Mouse (Mus musculus): ENCODE measurements around the gene Prok1. TPM values are rescaled to one million over a fixed set of nuclear protein-coding genes. Genes with fewer than 3 reads are reported as not detected.

The Prok1 gene
- polyA plus RNA-seq (2012; fragmentation: generic; extraction: Trizol) = 0.05 TPM

DNA sequence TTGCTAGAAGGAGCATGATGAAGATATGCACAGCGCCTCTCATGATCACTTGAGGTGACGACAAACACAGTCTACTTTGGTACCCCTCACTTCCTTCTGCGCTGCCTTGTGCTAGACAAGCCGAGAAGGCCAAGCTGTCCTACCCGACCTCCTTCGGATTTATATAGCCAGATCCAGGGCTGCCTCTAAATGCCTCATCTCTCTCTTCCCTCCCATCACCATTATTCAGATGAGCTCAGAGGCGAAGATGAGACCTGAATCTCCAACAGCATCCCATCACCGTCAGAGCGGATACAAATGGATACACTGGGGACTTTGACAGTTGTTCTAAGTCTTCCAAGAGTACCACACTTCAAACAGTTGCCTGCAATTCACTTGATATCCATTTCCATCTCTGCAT is at the start of gene Prok1:
TSS of gene Prok1 (minus strand) at position 101 of the 400 bp plus-strand sequence.
- H3K4me3 ChIP-seq = no peak within 1 kb of the TSS
- H3K79me2 ChIP-seq (ENCODE audit: control insufficient read depth, insufficient read depth) = no peaks in the 10 kb centered on the region
- no peaks in the 10 kb centered on the region for H3K27me3 ChIP-seq (ENCODE audit: control insufficient read depth, insufficient read depth, insufficient read length)
- TF ChIP-seq POLR2A (IDR thresholded peaks at IDR 0.05; ENCODE audit: insufficient read length, low read depth) (no peak), MYOD1 (IDR thresholded peaks at IDR 0.05; ENCODE audit: control insufficient read depth in 1 of 3, insufficient read length in 2 of 3, low read depth in 2 of 3) (no peak), POLR2AphosphoS2 (IDR thresholded peaks at IDR 0.05; ENCODE audit: insufficient read length, low read depth) (no peak), TCF12 (IDR thresholded peaks at IDR 0.05; ENCODE audit: insufficient read depth, poor library complexity, severe bottlenecking) (no peak), USF1 (IDR thresholded peaks at IDR 0.05; ENCODE audit: low read depth) (no peak), MYOG (IDR thresholded peaks at IDR 0.05; ENCODE audit: control insufficient read depth in 1 of 3, insufficient read depth in 1 of 3, insufficient read length in 2 of 3, low read depth in 2 of 3) (no peak)
- H3K4me2 ChIP-seq (ENCODE audit: low read depth) = no peak within 1 kb of the TSS
- H3K36me3 ChIP-seq (ENCODE audit: control insufficient read depth, insufficient read depth) = no peaks in the 10 kb centered on the region
- H3ac ChIP-seq (ENCODE audit: control insufficient read depth, insufficient read length) = no peak within 1 kb of the TSS

GRCm38 (mm10) chr3:107287346-107287745 is 47.8 kb upstream of the Prok1 start:
- peaks cover 25% of the 10 kb centered on the region for H3K36me3 ChIP-seq (ENCODE audit: control insufficient read depth, insufficient read depth)
- H3K4me2 ChIP-seq (ENCODE audit: low read depth) = no peak overlapping the region
- no peak overlapping the region for H3ac ChIP-seq (ENCODE audit: control insufficient read depth, insufficient read length)
- H3K27me3 ChIP-seq (ENCODE audit: control insufficient read depth, insufficient read depth, insufficient read length) = no peaks in the 10 kb centered on the region
- no peak overlapping the region for H3K4me3 ChIP-seq
- no peaks in the 10 kb centered on the region for H3K79me2 ChIP-seq (ENCODE audit: control insufficient read depth, insufficient read depth)
- TF ChIP-seq REST (IDR thresholded peaks at IDR 0.05; ENCODE audit: insufficient read depth, insufficient read length) (no peak), POLR2AphosphoS2 (IDR thresholded peaks at IDR 0.05; ENCODE audit: insufficient read length, low read depth) (no peak), E2F4 (IDR thresholded peaks at IDR 0.05; ENCODE audit: insufficient read depth) (no peak), CEBPB (IDR thresholded peaks at IDR 0.05; ENCODE audit: insufficient read depth, poor library complexity, severe bottlenecking) (no peak), POLR2A (IDR thresholded peaks at IDR 0.05; ENCODE audit: insufficient read length, low read depth) (no peak), MYOD1 (IDR thresholded peaks at IDR 0.05; ENCODE audit: control insufficient read depth in 1 of 3, insufficient read length in 2 of 3, low read depth in 2 of 3) (no peak), MAX (IDR thresholded peaks at IDR 0.05; ENCODE audit: low read depth) (no peak), SRF (IDR thresholded peaks at IDR 0.05; ENCODE audit: control insufficient read depth, insufficient read length, low read depth) (no peak), MYOG (IDR thresholded peaks at IDR 0.05; ENCODE audit: control insufficient read depth in 1 of 3, insufficient read depth in 1 of 3, insufficient read length in 2 of 3, low read depth in 2 of 3) (no peak), USF1 (IDR thresholded peaks at IDR 0.05; ENCODE audit: low read depth) (no peak), TCF3 (IDR thresholded peaks at IDR 0.05; ENCODE audit: insufficient read length, low read depth) (no peak), TCF12 (IDR thresholded peaks at IDR 0.05; ENCODE audit: insufficient read depth, poor library complexity, severe bottlenecking) (no peak)

DNA sequence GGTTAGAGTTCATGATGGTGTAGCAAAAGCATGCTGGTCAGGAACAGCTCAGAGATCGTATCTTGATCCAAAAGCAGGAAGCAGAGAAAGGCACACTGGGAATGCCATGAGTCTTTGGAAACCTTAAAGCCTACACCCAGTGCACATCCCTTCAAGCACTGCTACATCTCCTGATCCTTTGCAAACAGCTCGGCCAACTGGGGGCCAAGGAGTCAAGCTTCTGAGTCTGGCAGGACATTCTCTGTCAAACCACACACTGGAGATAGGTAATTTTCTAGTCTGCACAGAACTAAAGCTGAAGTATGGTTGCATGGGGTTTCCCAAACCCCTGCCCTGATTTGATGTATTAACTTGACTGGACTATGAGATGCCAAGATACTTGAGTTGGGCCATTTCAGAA is 46.6 kb upstream of the Prok1 start:
- Histone ChIP-seq H3K4me3 (no peak overlapping the region), H3K36me3 (ENCODE audit: control insufficient read depth, insufficient read depth) (peaks cover 25% of the 10 kb centered on the region), H3K27me3 (ENCODE audit: control insufficient read depth, insufficient read depth, insufficient read length) (no peaks in the 10 kb centered on the region), H3K4me2 (ENCODE audit: low read depth) (no peak overlapping the region), H3ac (ENCODE audit: control insufficient read depth, insufficient read length) (no peak overlapping the region), H3K79me2 (ENCODE audit: control insufficient read depth, insufficient read depth) (no peaks in the 10 kb centered on the region)
- TF ChIP-seq TCF3 (IDR thresholded peaks at IDR 0.05; ENCODE audit: insufficient read length, low read depth) (no peak), E2F4 (IDR thresholded peaks at IDR 0.05; ENCODE audit: insufficient read depth) (no peak), REST (IDR thresholded peaks at IDR 0.05; ENCODE audit: insufficient read depth, insufficient read length) (no peak), POLR2A (IDR thresholded peaks at IDR 0.05; ENCODE audit: insufficient read length, low read depth) (no peak), SRF (IDR thresholded peaks at IDR 0.05; ENCODE audit: control insufficient read depth, insufficient read length, low read depth) (no peak), CEBPB (IDR thresholded peaks at IDR 0.05; ENCODE audit: insufficient read depth, poor library complexity, severe bottlenecking) (no peak)

- Histone ChIP-seq H3K79me2 (ENCODE audit: control insufficient read depth, insufficient read depth) (peaks cover 12% of the 10 kb centered on the region), H3ac (ENCODE audit: control insufficient read depth, insufficient read length) (peak within 1 kb of the TSS; percentile 60), H3K27me3 (ENCODE audit: control insufficient read depth, insufficient read depth, insufficient read length) (no peaks in the 10 kb centered on the region), H3K4me3 (peak within 1 kb of the TSS; percentile 59), H3K4me2 (ENCODE audit: low read depth) (peak within 1 kb of the TSS; percentile 96), H3K36me3 (ENCODE audit: control insufficient read depth, insufficient read depth) (peaks cover 8% of the 10 kb centered on the region)
- TF ChIP-seq POLR2A (IDR thresholded peaks at IDR 0.05; ENCODE audit: insufficient read length, low read depth) = peak; percentile 48
- no peak for TF ChIP-seq SRF (IDR thresholded peaks at IDR 0.05; ENCODE audit: control insufficient read depth, insufficient read length, low read depth)
- peak; percentile 41 for TF ChIP-seq POLR2AphosphoS2 (IDR thresholded peaks at IDR 0.05; ENCODE audit: insufficient read length, low read depth)
- TF ChIP-seq TCF3 (IDR thresholded peaks at IDR 0.05; ENCODE audit: insufficient read length, low read depth) = no peak
- no peak for TF ChIP-seq TCF12 (IDR thresholded peaks at IDR 0.05; ENCODE audit: insufficient read depth, poor library complexity, severe bottlenecking)
- no peak for TF ChIP-seq MAX (IDR thresholded peaks at IDR 0.05; ENCODE audit: low read depth)
- peak; percentile 95 for TF ChIP-seq USF1 (IDR thresholded peaks at IDR 0.05; ENCODE audit: low read depth)
- TF ChIP-seq MYOG (IDR thresholded peaks at IDR 0.05; ENCODE audit: control insufficient read depth in 1 of 3, insufficient read depth in 1 of 3, insufficient read length in 2 of 3, low read depth in 2 of 3) = no peak
These were observed 39.2 kb upstream of the Prok1 start, which contains the start of gene Lamtor5 for GRCm38 (mm10) chr3:107278479-107279269. Gene Lamtor5, plus strand, starts transcription at chr3:107278858.

GRCm38 (mm10) chr3:107276626-107277025 is 37.1 kb upstream of the Prok1 start:
- TF ChIP-seq TCF3 (IDR thresholded peaks at IDR 0.05; ENCODE audit: insufficient read length, low read depth) = no peak
- no peak for TF ChIP-seq USF1 (IDR thresholded peaks at IDR 0.05; ENCODE audit: low read depth)
- no peak for TF ChIP-seq MYOG (IDR thresholded peaks at IDR 0.05; ENCODE audit: control insufficient read depth in 1 of 3, insufficient read depth in 1 of 3, insufficient read length in 2 of 3, low read depth in 2 of 3)
- no peak for TF ChIP-seq POLR2AphosphoS2 (IDR thresholded peaks at IDR 0.05; ENCODE audit: insufficient read length, low read depth)
- no peak for TF ChIP-seq E2F4 (IDR thresholded peaks at IDR 0.05; ENCODE audit: insufficient read depth)
- TF ChIP-seq MAX (IDR thresholded peaks at IDR 0.05; ENCODE audit: low read depth) = no peak
- no peak for TF ChIP-seq REST (IDR thresholded peaks at IDR 0.05; ENCODE audit: insufficient read depth, insufficient read length)
- no peak for TF ChIP-seq MYOD1 (IDR thresholded peaks at IDR 0.05; ENCODE audit: control insufficient read depth in 1 of 3, insufficient read length in 2 of 3, low read depth in 2 of 3)
- no peak for TF ChIP-seq TCF12 (IDR thresholded peaks at IDR 0.05; ENCODE audit: insufficient read depth, poor library complexity, severe bottlenecking)
- TF ChIP-seq SRF (IDR thresholded peaks at IDR 0.05; ENCODE audit: control insufficient read depth, insufficient read length, low read depth) = no peak
- no peak for TF ChIP-seq CEBPB (IDR thresholded peaks at IDR 0.05; ENCODE audit: insufficient read depth, poor library complexity, severe bottlenecking)
- TF ChIP-seq POLR2A (IDR thresholded peaks at IDR 0.05; ENCODE audit: insufficient read length, low read depth) = no peak
- no peaks in the 10 kb centered on the region for H3K36me3 ChIP-seq (ENCODE audit: control insufficient read depth, insufficient read depth)
- no peak overlapping the region for H3ac ChIP-seq (ENCODE audit: control insufficient read depth, insufficient read length)
- H3K4me2 ChIP-seq (ENCODE audit: low read depth) = no peak overlapping the region
- H3K79me2 ChIP-seq (ENCODE audit: control insufficient read depth, insufficient read depth) = peaks cover 12% of the 10 kb centered on the region
- H3K27me3 ChIP-seq (ENCODE audit: control insufficient read depth, insufficient read depth, insufficient read length) = no peaks in the 10 kb centered on the region
- H3K4me3 ChIP-seq = no peak overlapping the region

Data from myocyte (in vitro differentiated cells).